Mouse (Mus musculus) E14TG2a.4 (cell line): ENCODE measurements around the gene Poln.

Experiments
- CTCF ChIP-seq: conservative IDR thresholded peaks from 2 replicates; pipeline ENCODE4 v1.5.1; 2014; ENCODE audit warnings: low read length
- NANOG ChIP-seq: IDR thresholded peaks from 2 replicates; pipeline ENCODE4 v1.6.1; 2014; ENCODE audit warnings: borderline replicate concordance, low read length, mixed read lengths
- POU5F1 ChIP-seq: IDR thresholded peaks from 2 replicates; pipeline ENCODE4 v1.6.1; 2014; ENCODE audit warnings: low read length, borderline replicate concordance

- no peak for TF ChIP-seq CTCF
- no peak for TF ChIP-seq POU5F1
- no peak for TF ChIP-seq NANOG
Observed at GRCm38 (mm10) chr5:34177091-34177490, 7.8 kb upstream of the Poln start.
